Mouse (Mus musculus): ENCODE measurements around the gene Slc29a2. TPM values are rescaled to one million over a fixed set of nuclear protein-coding genes. Genes with fewer than 3 reads are reported as not detected.

Slc29a2 gene
- 4.7 and 5.1 TPM in 2 replicates for polyA plus RNA-seq (2016; fragmentation: Nextera tagmentation; extraction: Ambion mirVana)

DNA sequence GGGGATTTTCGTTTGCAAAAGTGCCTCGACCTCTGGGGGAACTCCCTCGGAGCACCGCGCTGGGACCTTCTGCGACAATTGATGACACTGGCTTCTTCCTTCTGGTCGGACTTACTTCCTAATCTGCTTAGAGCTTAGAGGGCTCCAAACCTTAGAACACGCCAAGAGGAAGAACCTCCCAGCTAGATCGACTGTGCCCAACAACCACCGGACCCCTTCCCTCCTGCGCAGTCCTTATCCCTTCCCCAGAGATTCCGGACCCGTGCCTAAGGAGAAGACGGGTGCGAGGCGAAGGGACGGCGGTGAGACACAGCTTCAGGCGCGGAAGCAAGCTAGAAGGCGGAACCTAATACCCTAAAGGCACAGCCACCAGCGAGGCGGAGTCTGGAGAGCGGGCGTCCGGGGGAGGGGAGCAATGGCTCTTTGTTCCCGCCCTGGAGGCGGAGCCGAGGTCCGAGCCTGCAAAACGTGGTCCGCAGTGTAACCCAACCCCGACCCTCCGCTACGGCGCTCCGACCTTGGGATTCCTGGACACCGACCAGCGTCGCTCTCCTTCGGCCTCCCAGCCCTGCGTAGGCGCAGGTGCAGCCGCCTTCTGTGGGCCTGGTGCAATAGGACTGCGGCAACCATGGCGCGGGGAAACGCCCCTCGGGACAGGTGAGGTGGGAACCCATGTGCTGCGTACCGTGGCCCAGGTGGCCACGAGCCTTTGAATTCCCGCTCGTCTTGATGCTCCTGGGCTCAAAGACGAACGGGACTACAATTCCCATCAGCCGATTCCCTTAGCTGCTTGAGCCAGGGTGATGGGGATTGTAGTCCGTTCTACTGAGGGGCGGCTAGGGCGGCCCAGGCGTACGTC, at the start of gene Slc29a2:
Gene Slc29a2 (plus strand): TSS at position 240 of the 859 bp plus-strand sequence.
- Histone ChIP-seq H3K27ac (peak within 1 kb of the TSS; percentile 67), H3K4me3 (peak within 1 kb of the TSS; percentile 71), H3K4me1 (peaks cover 6% of the 10 kb centered on the region; the same call in 1 of the 2 replicates), H3K27me3 (no peaks in the 10 kb centered on the region), H3K4me2 (replicated peaks) (peak within 1 kb of the TSS; percentile 89), H3K9me3 (no peaks in the 10 kb centered on the region), H3K9ac (peak within 1 kb of the TSS; percentile 66), H3K36me3 (peaks cover 18% of the 10 kb centered on the region)
- ATAC-seq (ENCODE audit: insufficient number of reproducible peaks, insufficient read depth, low FRiP score, low TSS enrichment): peak; percentile 96
- WGBS: under 1% methylated on average over 62 of the region's 62 CpGs

DNA sequence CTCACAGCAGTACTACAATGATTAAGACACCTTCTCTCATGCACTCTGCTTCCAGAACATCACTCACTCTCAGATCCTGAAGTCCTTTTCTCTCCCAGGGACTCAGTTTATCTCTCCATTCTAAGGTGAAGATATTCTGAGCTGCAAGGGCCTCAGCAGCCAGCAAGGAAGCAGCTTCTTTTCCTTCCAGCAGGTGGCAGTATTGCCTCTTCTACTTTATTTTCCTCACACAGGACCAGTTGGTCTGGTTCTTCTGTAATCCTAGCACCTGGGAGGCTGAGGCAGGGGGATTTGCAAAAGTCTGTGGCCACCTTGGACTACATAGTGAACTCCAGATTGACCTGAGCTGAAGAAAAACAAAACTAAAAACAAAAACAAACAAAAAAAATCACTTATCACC, 41.9 kb upstream of the Slc29a2 start:
- no peak overlapping the region for H3K27ac ChIP-seq
- no peak overlapping the region for H3K4me2 ChIP-seq (replicated peaks)
- no peak overlapping the region for H3K9ac ChIP-seq
- peaks cover 37% of the 10 kb centered on the region for H3K27me3 ChIP-seq
- H3K36me3 ChIP-seq: no peaks in the 10 kb centered on the region
- no peaks in the 10 kb centered on the region for H3K4me1 ChIP-seq
- no peak for ATAC-seq (ENCODE audit: insufficient number of reproducible peaks, insufficient read depth, low FRiP score, low TSS enrichment)
- no peaks in the 10 kb centered on the region for H3K9me3 ChIP-seq
- H3K4me3 ChIP-seq: no peak overlapping the region

DNA sequence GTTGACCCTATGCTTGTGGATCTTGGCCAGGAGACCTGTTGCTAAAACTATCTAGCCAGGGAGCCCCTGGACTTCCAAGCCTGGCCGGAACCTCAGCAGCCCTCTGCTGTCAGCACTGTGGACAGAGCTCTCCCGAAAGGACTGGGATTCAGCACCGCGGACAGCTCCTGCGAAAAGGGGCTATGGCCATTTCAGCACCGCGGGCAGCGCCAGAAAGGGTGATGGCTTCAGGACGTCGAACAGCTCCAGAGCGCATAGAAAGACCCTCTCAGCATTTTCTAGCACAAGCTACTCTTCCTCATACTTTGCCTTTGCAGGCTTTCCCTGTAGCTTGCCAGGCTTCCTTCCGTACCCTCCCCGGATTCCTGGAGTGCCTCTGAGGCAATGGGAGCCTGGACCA, 34.6 kb upstream of the Slc29a2 start:
- Histone ChIP-seq H3K9ac (no peak overlapping the region), H3K27me3 (peaks cover 78% of the 10 kb centered on the region)
- WGBS: 4% methylated on average over 13 of the region's 13 CpGs

DNA sequence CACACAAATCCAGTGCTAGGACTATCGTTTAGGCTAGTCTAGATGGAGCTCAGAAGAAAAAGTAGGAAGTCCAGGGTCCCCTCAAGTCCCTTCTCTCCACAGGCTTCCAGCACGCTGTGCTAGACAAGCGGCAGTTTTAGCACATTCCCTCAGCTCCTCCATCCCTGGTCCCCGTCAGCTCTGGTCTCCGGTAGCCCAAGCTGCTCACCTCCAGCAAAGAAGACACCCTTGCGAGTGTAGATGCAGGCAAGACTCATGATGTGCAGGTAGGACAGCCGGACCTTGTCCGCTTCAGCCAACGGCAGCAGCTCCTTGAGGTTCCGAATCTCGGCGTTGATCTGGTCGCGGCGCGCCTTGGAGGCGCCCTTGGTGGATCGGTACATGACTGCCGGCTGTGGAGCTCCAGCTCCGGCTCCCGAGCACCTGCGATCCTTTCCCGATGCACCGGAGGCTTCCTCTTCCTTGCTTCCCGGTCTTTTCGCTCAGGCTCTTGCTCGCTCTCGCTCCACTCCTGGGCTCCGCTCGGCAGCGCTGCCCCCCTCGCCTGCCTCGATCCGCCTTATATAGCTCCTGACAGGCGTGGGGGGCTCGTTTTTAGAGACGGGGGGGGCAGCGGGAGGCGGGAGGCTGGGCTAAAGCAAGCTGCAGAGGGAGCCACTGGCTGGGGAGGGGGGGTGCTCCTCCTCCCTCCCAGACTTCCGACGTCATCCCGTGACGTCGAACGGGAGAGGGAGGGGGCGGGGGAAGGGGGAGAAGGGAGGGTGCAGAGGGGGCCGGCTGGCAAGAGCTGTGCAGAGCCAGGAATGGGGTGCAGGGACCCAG, 34.0 kb upstream of the Slc29a2 start:
- Histone ChIP-seq H3K27ac (no peak overlapping the region), H3K9me3 (no peaks in the 10 kb centered on the region), H3K27me3 (peaks cover 75% of the 10 kb centered on the region), H3K36me3 (no peaks in the 10 kb centered on the region), H3K4me2 (replicated peaks) (0 out of 2 replicates have a peak overlapping the region, but pooled peaks have one; percentile 5), H3K9ac (no peak overlapping the region), H3K4me1 (no peaks in the 10 kb centered on the region), H3K4me3 (0 out of 2 replicates have a peak overlapping the region, but pooled peaks have one; percentile 4)
- ATAC-seq (ENCODE audit: insufficient number of reproducible peaks, insufficient read depth, low FRiP score, low TSS enrichment): no peak
- WGBS: 16% methylated on average over 46 of the region's 47 CpGs

More for the DNA sequence above, 34.6 kb upstream of the Slc29a2 start:
- no peak for ATAC-seq (ENCODE audit: insufficient number of reproducible peaks, insufficient read depth, low FRiP score, low TSS enrichment)
- H3K36me3 ChIP-seq: no peaks in the 10 kb centered on the region
- no peak overlapping the region for H3K4me3 ChIP-seq
- no peak overlapping the region for H3K4me2 ChIP-seq (replicated peaks)
- no peaks in the 10 kb centered on the region for H3K9me3 ChIP-seq
- no peaks in the 10 kb centered on the region for H3K4me1 ChIP-seq
- no peak overlapping the region for H3K27ac ChIP-seq

DNA sequence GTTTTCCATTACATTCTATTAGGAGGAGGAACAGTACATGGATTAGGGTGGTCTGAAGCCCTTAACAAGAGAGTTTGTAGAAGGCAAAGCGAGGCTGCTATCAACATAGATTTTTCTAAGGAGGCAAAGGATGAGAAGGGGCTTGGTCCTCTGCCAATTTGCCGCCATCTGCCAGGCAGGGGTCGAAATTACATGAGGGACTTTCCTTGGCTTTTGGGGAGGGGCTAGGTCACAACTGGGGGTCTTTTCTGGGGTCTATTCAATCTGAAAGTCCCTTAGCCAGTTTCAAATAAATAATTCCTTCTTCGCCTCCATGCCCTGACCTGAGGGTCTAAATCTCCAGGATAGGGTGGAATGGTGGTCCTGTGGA, 33.4 kb upstream of the Slc29a2 start, which contains the start of gene Npas4:
Gene Npas4 (minus strand): TSS at position 61 of the 370 bp plus-strand sequence.
- Histone ChIP-seq H3K27ac (no peak within 1 kb of the TSS), H3K36me3 (no peaks in the 10 kb centered on the region), H3K4me2 (replicated peaks) (peak within 1 kb of the TSS; percentile 24; the same call in 1 of the 2 replicates), H3K9me3 (no peaks in the 10 kb centered on the region), H3K4me3 (0 out of 2 replicates have a peak within 1 kb of the TSS, but pooled peaks have one; percentile 4), H3K4me1 (no peaks in the 10 kb centered on the region), H3K27me3 (peaks cover 69% of the 10 kb centered on the region), H3K9ac (no peak within 1 kb of the TSS)
- 22% methylated on average over 4 of the region's 4 CpGs for WGBS
- ATAC-seq (ENCODE audit: insufficient number of reproducible peaks, insufficient read depth, low FRiP score, low TSS enrichment): no peak

DNA sequence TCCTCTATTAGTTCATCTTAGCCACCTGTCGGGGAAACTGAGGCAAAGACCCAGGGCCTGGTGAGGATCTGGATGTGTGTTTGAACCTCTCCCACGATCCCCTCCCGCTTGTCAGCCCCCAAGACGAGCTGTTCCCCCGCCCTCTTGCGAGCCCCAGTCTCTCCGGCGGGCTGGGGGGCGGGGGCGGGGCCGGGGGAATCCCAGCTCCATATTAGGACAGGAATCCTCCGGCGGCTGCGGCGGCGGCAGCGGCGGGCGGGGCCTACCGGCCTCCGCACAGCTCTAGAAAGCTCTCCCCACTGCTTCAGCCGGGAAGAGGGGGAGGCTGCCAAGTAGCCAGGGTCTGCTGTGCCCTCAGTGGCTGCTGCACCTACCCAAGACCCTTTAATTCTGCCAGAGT, 32.9 kb upstream of the Slc29a2 start:
- Histone ChIP-seq H3K4me2 (replicated peaks) (peak overlapping the region; percentile 24; the same call in 1 of the 2 replicates), H3K9ac (no peak overlapping the region), H3K9me3 (no peaks in the 10 kb centered on the region), H3K27ac (no peak overlapping the region), H3K36me3 (no peaks in the 10 kb centered on the region), H3K27me3 (peaks cover 64% of the 10 kb centered on the region), H3K4me3 (no peak overlapping the region), H3K4me1 (no peaks in the 10 kb centered on the region)
- WGBS: under 1% methylated on average over 20 of the region's 22 CpGs
- no peak for ATAC-seq (ENCODE audit: insufficient number of reproducible peaks, insufficient read depth, low FRiP score, low TSS enrichment)

DNA sequence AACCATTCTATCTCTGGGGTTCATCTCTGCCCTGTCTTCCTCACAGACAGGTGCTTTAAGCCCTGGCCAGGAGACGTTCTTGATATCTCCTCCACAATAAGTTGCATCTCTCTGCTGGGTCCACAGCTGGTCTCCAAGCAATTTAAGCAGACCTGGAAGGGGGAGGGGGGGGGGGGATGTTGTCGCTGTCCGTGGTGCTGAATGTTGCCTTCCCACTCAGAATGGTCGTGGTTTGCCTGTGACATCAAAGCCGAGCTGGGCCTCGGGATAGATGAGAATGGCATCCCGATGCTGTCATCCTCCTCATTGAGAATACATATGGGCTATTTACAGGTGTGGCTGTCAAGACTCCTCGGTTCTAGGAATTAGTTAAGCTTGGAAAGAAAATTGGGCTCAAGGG, 31.3 kb upstream of the Slc29a2 start:
- no peaks in the 10 kb centered on the region for H3K36me3 ChIP-seq
- ATAC-seq (ENCODE audit: insufficient number of reproducible peaks, insufficient read depth, low FRiP score, low TSS enrichment): no peak
- 15% methylated on average over 8 of the region's 8 CpGs for WGBS
- no peaks in the 10 kb centered on the region for H3K4me1 ChIP-seq
- H3K4me3 ChIP-seq: no peak overlapping the region
- no peak overlapping the region for H3K27ac ChIP-seq
- no peak overlapping the region for H3K4me2 ChIP-seq (replicated peaks)
- peaks cover 59% of the 10 kb centered on the region for H3K27me3 ChIP-seq
- no peaks in the 10 kb centered on the region for H3K9me3 ChIP-seq
- H3K9ac ChIP-seq: no peak overlapping the region

DNA sequence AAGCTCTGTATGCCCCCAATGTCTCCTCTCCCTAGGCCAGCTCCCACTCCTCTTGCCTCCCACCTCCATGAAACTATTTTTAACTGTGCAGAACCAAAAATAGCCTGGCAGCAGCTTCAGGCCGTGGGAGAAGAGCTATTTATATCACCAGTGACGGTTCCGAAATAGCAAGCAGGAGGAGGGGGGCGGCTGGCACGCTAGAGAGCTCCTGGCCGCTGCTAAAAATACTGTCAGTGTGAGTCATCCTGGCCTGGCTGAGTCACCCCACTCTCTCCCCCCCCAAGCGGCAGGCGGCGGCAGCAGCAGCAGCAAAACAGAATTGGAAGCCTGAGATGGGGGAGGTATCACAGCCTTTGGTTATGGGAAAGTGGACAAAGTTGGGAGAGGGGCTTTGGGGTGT, 30.8 kb upstream of the Slc29a2 start:
- Histone ChIP-seq H3K4me1 (no peaks in the 10 kb centered on the region), H3K4me3 (no peak overlapping the region), H3K9ac (no peak overlapping the region), H3K36me3 (no peaks in the 10 kb centered on the region), H3K27me3 (peaks cover 54% of the 10 kb centered on the region), H3K27ac (no peak overlapping the region), H3K4me2 (replicated peaks) (no peak overlapping the region), H3K9me3 (no peaks in the 10 kb centered on the region)
- no peak for ATAC-seq (ENCODE audit: insufficient number of reproducible peaks, insufficient read depth, low FRiP score, low TSS enrichment)
- WGBS: 8% methylated on average over 9 of the region's 9 CpGs

DNA sequence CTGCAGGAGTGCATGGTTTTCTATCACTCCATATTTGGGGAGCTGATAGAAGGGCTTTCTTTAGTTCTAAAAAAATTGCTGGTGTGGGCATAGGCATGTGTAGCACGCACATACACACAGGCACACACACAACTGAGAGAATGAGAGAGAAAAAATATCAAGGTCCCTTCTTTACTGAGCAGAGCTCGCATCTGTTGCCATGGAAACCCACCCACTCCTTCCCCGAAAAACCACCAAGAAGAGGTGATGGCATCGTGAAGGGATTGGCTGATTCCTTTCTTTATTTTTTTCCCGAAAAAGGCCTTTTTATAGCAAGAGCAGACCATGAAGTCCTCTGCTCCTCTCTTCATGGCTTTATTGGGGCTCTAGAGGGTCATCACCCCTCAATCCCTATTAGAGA, 29.6 kb upstream of the Slc29a2 start:
- no peaks in the 10 kb centered on the region for H3K9me3 ChIP-seq
- H3K36me3 ChIP-seq: no peaks in the 10 kb centered on the region
- no peak overlapping the region for H3K4me2 ChIP-seq (replicated peaks)
- H3K9ac ChIP-seq: no peak overlapping the region
- H3K4me3 ChIP-seq: no peak overlapping the region
- ATAC-seq (ENCODE audit: insufficient number of reproducible peaks, insufficient read depth, low FRiP score, low TSS enrichment): no peak
- WGBS: 66% methylated on average over 5 of the region's 5 CpGs
- H3K27ac ChIP-seq: no peak overlapping the region
- H3K4me1 ChIP-seq: no peaks in the 10 kb centered on the region
- peaks cover 53% of the 10 kb centered on the region for H3K27me3 ChIP-seq

DNA sequence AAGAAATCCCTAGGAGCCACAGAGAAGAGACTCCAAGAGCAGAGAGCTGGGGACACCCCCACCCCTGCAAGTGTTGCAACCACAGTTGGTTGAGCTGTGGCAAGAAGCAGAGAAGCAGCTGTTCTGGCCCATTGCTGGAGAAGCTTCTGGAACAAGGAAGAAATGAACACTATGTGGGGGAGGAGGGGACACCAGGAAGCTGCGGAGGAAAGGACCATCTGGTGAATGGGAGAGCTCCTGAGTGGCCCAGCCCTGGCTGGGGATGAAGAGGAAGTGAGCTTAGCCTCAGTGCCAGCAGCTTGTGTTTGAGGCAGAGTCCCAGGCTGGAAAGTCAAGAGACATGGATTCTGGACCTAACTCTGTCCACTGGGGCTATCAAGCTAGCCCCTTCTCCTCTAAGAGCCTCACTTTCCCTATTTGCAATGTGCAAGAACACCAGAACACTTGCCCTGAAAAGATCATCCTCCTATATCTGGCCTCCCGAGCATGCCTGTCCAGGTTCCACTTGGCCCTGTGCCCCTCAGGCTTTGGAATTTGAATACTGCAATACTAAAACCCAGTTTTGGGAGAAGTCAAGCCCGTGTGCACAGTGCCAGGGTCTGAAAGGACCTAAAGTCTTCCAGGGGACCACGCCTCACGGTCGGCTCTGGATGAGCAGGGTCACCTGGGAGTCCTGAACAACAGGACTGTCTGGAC, 24.1 kb upstream of the Slc29a2 start:
- peaks cover 7% of the 10 kb centered on the region for H3K4me1 ChIP-seq
- WGBS: 73% methylated on average over 6 of the region's 6 CpGs
- ATAC-seq (ENCODE audit: insufficient number of reproducible peaks, insufficient read depth, low FRiP score, low TSS enrichment): no peak

More for the DNA sequence above, 24.1 kb upstream of the Slc29a2 start:
- Histone ChIP-seq H3K27ac (no peak overlapping the region), H3K36me3 (no peaks in the 10 kb centered on the region), H3K4me3 (no peak overlapping the region), H3K27me3 (peaks cover 17% of the 10 kb centered on the region; the same call in 1 of the 2 replicates), H3K9ac (no peak overlapping the region), H3K4me2 (replicated peaks) (no peak overlapping the region), H3K9me3 (no peaks in the 10 kb centered on the region)

Data from embryonic facial prominence, embryonic 12.5 days (tissue).